Mouse (Mus musculus) right cerebral cortex, postnatal 36 days (tissue): ENCODE results near the gene Nfic.
A peak's percentile ranks its signal among the peaks of the same experiment; 100 is the strongest.
"Not testable (repeated sequence)": the region's sequence is repeated elsewhere in the genome, so short reads cannot be mapped to it uniquely, and the experiment has no call there.

Experiments
- DNase-seq, 2 experiments: peaks; one replicate each; pipeline ENCODE4 v3.0.0; 2022; ENCODE audit warnings: low spot score in 2 of 2, mixed read lengths in 1 of 2

The Nfic gene

DNA sequence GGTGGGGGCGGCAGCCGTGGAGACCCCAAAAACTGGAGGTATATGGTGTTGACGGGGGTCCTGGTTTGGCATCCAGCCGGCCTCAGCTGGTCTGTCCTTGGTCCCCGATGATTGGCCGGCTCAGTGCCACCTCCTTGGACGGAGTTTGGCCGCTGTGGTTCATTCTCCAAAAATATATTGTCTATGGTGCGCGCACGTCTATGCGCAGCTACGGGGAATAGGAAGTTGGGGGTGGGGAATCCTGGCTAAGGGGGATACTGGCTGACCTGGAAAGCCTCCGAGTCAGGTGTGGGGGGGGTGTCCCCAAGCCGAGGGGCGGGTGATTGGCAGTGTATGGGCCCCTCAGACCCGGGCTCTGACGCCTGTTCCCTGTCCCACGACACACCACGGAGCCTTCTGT, 5.0 kb upstream of the Nfic start:
- no peak for DNase-seq

DNA sequence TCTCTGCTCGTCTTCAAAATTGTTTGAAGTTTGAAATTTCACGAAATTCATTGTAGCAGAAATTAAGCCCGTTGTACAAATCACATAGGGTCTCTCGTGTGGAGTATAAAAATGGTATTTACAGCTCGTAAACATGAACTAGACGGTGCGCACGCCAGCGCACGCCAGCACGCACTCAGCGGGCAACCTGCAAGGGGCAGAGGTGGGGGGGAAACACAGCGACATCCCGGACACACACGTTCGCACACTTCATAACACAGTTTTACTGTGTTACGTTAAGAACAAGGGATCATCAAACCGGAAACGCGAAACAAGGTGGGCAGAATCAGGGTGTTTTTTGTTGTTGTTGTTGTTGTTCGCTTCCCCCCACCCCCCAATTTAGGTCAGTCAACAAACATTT, 4.0 kb upstream of the Nfic start:
- DNase-seq: no peak

DNA sequence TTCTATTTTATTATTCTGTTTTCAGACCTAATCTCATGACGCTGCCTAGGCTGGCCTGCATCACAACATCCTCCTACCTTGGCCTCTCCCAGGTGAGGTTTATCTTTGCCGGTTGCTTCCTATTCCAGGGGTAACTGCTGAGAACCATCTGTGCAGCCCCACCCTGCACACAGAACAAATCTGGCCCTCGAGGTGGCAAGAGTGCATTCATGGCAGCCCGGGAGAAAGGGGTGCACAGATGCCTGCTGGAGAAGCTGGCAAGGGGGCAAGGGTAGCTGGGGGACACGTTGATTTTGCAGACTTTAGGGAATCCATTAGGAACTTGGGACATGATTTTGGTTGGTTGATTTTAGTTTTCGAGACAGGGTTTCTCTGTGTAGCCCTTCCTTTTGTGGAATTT, 2.8 kb upstream of the Nfic start:
- no peak for DNase-seq

DNA sequence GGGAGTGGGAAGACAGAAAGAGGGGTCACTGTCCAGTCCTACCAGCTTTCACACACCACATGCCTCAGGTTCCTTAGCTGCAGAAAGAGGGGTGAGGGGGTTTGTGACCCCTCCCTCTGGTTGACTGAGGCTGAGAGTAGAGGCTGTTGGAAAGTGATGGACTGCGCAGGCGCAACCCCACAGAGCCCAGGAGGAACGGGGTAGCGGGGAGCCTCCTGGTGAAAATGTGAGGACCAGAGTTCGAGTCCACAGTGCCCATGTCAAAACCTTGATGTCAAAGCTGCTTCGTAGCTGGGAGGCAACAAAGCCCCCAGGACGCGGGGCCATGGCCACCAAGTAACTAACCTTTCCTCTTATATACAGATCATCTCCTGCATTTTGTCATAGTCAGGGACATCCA, 2.2 kb upstream of the Nfic start:
- DNase-seq: no peak

DNA sequence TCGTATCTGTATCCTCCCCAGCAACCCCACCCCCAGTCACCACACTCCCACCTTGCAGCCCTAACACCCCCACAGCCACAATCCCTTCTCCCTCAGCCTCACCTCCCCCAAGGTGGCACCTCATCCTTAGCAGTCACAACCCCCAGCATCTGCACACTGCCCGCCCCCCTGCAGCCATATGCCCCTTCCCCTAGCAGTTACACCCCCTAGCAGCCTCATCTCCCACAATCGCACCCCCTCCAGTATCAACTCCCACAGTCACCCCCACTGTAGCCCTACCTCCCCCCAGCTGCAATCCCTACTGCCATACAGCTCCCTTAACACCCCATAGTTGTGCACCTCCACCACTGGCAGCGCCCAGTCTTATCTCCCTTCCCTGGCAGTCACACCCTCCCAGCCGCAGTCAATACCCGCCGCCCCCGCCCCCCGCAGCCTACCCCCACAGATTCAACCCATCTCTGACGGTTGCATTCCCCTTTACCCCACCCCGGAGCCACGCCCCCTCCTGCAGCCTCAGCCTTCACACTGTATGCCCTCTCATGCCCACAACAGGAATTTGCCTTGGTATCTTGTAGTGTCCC, 1.6 kb upstream of the Nfic start:
- DNase-seq: no peak

DNA sequence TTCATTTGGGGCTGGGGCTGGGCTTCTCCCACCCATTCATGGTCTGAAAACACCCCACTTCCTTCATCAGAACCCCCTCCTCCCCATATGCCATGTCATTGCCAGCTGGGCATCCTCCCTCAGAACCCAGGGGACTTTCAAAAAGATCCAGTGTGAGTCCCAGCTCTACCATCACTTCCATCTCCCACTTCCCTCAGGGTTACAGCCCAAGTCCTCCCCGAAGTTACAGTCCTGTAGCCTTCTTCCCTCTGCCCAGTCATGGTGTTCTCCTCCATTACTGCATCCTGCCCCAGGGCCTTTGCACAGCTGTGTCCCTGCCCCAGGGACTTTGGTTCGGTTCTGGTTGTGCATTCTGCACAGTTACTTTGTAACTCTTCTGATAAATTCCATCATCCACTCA, 1.3 kb downstream of the Nfic start:
- no peak for DNase-seq

DNA sequence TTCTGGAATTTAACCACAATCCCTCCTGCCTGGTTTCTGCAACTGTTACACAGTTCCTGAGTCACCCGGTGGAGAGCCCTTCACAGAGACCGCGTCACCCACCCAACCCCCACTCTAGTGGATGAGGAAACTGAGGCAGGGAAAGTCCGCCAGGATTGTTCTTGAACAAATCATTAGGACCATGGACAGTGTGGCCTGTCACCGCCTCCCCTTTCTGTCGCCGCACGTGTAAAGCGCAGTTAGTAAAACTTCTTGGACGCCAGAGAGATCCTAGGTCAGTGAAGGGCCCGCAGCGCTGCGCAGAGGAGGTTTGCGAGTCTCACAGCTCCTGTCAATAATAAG, 2.5 kb downstream of the Nfic start:
- DNase-seq: no peak

DNA sequence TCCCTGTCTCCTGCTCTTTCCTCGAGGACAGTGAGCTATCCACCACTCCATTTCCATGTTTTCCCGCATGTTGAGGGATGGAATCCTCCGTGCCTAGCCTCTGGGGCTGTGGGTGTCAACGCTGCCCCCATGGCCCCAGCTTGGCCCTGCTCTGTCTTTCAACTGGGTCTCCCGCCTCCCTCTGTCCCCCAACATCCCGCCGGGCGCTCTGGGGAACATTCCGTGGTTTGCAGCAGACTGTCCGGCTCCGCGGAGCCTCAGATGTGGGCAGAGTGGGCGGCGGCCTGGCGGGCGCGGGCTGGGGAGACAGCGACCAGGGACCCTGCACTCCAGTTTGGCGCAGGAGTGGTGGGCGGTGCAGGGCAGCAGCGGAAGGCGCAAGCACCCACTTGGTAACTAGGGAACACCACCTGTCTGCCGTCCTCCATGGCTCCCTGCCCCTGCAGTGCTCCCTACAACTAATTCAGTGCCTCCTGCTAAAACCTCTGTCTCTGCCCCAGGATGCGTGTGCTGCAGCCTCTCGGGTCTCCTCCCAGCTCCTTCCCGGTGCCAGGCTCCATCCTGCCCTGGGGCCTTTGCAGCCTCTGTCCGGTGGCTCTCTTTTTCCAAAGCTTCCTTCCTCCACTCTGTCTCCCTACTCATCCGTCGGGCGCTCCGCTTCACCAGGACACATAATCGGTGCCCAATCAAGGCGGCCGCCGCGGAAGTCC, 3.0 kb downstream of the Nfic start:
- no peak for DNase-seq

DNA sequence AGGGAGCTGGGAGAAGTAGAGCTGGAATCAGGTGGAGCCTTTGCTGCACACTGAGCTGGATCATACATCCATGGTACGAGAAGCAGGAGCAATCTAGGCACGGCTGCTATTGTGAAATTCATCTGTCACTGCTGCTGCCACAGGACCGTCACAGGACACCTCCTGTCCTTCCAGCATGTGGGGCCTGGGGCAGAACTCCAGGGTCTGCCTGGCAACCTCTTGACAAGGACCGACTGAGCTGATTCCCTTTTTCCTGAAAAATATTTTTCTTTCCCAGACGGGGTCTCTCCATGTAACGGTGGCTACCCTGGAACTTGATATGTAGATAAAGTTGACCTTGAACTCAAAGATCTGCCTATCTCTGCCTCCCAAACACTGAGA, 4.1 kb downstream of the Nfic start:
- DNase-seq: no peak

DNA sequence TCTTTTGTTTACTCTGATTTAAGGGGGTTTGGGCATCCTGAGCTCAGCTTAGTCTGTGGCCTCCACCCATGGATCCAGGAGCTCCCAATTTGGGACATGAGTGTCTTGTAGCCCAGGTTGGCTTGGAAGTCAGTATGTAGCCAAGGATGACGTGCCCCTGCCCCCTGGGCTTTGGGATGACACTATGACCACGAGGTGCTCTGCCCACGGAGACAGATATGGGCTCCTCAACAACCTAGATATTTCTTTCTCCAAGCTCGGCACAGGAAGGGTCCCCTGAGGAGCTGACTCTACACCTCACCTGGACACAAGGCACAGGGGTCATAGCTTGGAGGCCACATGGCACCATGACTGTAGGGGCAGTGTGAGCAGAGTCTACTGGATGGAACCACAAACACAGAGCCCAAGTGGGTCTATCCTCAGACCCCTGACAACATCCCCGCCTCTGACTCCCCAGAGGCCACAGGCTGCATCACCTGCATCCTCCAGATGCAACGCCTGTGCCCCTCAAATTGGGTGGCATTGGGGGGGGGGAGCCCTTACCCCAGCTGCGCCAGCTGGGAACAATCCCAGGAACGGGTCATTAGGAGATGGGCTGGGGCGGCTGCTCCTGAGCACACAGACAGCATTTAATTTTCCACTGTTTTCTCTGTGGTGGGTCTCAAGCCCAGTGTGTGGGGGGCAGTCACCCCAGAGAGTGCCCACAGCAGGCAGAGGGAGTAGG, 4.6 kb downstream of the Nfic start:
- DNase-seq: no peak

DNA sequence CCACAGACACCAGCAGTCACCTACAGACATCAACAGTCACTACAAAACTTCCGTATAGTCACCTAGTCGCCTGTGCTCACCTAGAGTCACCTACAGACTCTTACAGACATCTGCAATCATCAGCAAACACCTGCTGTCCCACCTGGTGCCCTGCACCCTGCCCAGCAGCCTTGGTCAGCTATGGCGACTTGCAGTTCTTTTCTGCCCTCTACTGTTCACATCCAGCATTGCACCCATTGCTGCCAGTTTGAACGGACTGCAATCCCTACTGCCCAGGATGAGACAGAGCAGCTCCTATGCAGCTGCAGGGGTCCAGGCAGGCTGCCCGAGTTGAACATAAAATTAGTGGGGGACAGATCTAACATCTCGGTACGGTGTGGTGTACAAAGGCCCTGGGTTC, 5.3 kb downstream of the Nfic start:
- peak in 1 of 2 experiments; percentile 70 for DNase-seq

DNA sequence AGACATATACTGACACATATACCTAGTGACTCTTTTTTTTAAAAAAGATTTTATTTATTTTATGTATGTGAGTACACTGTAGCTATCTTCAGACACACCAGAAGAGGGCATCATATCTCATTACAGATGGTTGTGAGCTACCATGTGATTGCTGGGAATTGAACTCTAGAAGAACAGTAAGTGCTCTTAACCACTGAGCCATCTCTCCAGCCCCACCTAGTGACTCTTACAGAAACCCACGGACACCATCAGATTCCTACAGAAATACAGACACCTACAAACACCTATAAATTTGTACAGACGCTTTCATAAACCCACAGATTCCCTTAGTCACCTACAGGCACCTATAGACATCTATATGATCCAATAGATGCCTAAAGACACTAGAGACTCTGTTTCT, 9.9 kb downstream of the Nfic start:
- not testable (repeated sequence) for DNase-seq

DNA sequence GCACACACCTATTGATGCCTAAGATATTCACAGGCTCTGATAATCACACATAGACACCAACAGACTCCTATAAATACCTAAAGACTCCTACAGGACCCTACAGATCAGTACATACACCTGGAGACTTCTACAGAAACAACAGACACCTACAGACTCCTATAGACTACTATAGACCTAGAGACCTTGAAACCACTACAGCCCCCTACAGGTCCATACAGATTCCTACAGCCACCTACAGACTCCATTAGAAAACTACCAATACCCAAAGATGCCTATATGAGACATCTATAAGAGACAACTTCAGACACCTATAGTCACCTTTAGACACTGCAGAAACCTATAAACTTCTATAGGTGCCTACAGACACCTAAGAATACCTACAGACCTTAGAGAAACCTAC, 14.4 kb downstream of the Nfic start:
- no peak for DNase-seq

DNA sequence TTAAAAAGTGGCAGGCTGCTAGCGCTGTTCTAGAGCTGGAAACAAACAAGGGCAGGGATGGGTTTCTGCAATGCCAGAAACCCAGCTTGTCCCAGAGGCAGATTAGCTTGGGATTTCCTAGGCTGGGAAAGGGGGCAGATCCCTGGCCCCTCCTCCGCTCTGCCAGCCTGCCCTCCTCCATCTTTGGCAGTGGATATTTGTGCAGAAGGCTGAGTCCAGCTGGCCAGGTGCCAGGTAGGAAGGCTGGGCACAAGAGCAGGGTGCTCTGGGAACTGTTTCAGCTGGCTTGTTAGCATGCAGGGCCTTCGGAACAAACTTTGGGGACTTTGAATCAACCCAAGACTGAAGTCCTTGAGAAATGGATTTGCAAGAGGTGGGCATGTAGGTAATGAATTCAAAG, 20.0 kb downstream of the Nfic start:
- peak; percentile 67 to 72 for DNase-seq

DNA sequence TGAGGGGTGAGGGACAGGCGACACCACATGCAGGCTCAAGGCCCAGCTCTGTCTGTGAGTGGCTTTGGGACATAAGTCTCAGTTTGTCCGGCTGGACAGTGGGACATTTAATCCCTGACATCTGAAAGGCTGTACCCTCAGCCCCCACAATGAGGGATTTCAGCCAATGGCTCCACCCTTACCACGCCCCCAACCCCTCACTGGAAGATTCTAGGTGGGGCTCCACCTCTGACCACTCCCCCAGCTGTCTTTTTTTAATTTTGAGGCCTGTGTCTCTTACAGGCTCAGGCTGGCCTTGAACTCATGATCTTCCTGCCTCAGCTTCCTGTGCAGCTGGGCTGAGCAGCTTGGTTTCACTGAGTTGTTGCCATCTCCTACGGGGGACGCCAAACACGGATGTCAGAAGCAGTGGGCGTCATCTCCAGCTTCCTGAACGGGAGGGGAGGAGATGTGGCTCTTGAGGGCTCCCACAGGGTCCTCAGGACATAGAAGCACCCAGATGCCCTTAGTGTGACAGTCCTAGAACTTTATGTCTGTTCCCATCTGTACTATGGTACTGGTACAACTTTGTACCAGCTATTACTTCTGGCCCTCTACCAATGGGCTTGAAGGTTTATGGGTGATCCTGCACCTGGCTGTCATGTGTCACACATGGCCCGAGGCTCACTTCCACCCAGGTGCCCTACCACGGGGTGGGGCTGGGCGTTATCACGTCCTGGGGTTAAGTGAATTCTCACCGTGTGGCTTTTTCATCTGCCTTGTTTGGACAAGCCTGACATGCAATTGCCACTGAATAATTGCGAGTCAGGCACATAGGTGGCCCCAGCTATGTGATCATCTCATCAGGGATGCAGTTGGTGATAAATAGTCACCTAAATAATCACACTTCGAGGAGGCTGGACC, 20.8 kb downstream of the Nfic start:
- DNase-seq: no peak

DNA sequence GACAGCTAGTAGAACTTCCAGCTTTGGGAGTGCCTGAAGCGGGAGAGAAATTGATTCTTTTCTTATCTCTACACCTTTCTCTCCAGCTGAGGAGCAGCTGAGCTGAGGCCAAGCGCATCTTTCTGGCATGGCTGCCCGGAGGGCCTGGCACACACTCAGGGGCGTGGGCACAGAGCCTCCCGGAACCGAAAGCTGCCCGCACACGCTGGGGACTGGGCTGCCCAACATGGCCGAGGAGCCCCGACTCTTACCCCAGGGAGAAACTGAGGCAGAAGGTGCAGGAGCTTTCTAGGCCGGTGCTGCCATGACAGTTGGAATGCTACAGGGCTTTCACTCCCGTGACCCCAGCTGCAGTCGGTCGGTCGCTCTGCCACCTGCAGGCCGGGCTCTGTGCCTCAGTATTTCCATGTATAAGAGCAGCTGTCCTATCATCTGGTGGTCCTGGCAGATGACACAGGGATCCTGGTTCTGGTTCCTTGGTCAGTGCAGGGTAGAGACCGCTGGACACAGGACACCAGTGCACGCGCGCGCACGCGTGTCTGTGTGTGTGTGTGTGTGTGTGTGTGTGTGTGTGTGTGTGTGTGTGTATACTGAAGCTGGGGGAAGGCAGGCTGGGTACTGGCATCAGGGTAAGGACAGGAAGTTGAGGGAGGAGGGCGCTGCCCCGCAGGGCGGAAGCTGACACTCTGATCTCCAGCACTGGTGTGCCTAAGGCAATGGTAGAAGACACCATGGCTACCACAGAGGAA, 21.7 kb downstream of the Nfic start:
- DNase-seq: no peak

DNA sequence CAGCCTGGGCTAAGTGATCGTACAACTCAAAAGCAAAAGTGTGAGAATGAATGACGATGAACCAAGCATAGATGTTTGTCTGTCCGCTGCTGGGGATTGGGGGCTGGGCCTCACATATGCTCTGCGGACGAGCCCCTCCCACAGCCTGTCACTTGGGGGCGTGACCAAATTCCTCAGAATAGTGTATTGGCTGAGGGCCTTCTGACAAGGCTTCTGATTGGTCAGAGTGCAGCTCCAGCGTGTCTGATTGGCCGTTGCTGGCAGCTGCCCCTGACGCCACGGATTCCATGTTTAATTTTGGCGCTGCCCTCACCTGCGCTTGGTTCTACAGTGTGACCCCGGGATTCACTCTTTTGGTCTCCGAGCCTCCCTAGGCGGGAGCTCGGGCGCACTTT, 22.6 kb downstream of the Nfic start:
- peak; percentile 92 to 96 for DNase-seq

DNA sequence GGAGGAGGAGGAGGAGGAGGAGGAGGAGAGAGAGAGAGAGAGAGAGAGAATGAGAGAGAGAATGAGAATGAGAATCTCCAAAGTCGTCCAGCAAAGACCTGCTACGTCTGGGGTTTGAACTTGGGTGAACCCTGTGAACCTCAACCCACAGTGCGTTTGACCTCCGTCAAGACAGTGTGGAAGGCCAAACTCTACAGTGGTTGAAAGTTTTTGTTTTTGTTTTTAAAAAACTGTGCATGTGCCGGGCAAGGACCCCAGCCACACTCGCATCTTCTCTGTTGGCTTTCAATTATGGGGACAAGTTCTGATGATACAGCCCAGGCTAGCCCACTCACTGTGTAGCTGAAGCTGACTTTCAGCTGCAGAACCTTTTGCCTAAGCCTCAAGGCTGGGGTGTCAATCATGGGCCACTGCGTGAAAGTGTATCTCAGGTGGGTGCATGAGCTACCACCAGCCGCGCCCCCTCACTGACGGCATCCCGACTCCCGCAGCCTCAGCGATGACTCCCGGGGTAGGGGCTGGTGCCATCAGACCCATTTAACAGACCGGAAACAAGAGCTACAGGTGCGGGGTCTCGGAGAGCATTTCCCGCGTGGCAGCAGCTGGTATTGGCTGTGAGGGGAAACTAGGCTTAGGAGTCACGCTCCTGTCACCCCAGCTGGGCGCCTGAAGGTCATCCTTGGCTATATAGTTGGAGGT, 23.1 kb downstream of the Nfic start:
- DNase-seq: no peak

DNA sequence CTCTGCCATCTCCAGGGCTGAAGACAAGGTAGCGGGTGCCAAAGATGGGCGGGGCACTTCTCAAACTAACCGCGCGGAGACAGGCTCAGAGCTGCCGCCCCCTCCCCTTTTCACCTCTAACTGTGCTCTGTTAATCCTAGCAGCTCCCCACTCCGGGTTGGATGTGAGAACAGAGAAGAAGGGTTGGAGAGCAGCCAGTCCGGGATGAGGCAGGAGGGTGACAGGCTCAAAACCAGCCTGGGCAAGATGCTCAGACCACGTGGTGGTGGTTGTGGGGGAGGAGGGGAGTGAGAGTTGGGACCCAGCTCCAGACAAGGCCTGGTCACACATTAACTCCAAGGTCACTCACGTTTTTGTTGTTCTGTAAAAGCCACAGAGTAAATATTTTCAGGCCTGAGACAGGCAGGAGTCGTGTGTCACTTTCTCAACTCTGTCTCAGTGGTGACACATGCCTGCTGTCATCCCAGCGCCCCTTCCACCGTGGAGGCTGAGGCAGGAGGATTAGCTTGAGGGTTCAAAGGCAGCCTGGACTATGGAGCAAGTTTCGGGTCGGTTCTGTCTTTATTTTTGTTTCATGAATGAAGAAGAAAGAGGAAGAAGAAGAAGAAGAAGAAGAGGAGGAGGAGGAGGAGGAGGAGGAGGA, 23.8 kb downstream of the Nfic start:
- DNase-seq: no peak

DNA sequence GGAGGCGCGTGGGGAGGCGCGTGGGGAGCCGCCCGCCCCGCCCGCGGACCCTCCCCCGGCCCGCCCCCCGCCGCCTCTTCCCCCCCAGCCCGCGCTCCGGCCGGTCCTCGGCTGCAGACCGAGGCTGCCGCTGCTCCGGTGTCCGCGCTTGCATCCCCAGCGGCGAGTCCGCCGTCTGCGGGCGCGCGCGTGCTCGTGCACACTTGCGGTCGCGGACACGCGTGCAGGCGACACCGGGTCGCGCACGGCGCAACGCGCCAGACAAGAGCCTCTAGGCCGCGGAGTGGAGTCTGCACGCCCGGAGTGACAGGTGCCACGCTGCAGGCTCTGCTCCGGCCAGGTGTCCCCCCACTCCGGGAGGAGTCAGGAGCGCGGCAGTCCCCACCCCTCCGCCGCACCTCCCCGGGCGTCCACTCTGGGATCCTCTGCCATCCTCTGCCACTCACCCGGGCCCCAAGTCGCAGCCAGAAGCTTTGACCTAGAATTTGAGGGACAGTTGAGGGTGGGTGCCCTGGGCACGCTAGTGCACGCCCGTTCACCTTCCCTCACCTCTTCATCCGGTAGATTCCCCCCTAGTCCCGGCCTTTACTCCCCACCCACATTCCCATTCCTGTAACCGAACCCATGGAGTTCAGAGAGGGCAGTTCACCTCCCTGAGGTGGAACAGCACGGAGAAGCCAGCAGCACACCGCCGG, 24.5 kb downstream of the Nfic start:
- peak; percentile 56 to 66 for DNase-seq
